Mouse (Mus musculus) MEL (cell line): ENCODE measurements around the gene Parva.

Source experiments
- CTCF ChIP-seq, 3 experiments: IDR thresholded peaks in 2 of 3; conservative IDR thresholded peaks in 1 of 3; 2 replicates each; pipeline ENCODE4 v1.5.1; 2011 to 2012; ENCODE audit warnings: low read length in 3 of 3, low read depth in 2 of 3, mild to moderate bottlenecking in 2 of 3, improper control_type of control experiment in 1 of 3, inconsistent platforms in 1 of 3, mixed read lengths in 1 of 3, moderate library complexity in 1 of 3; ENCODE audit not compliant: control insufficient read depth in 1 of 3, insufficient read depth in 1 of 3, poor library complexity in 1 of 3, severe bottlenecking in 1 of 3
- E2F4 ChIP-seq: IDR thresholded peaks from 2 replicates; pipeline ENCODE4 v1.6.1; 2011; ENCODE audit warnings: low read depth, low read length, improper control_type of control experiment, borderline replicate concordance
- ETS1 ChIP-seq: IDR thresholded peaks from 2 replicates; pipeline ENCODE4 v1.6.1; 2012; ENCODE audit warnings: low read depth, mild to moderate bottlenecking, inconsistent platforms, low read length, improper control_type of control experiment, moderate library complexity
- GABPA ChIP-seq: IDR thresholded peaks from 2 replicates; pipeline ENCODE4 v1.6.1; 2012; ENCODE audit warnings: low read depth, mild to moderate bottlenecking, inconsistent platforms, low read length, improper control_type of control experiment, moderate library complexity
- MYB ChIP-seq: IDR thresholded peaks from 2 replicates; pipeline ENCODE4 v1.6.1; 2011; ENCODE audit warnings: mild to moderate bottlenecking, low read depth, low read length, improper control_type of control experiment
- POLR2A ChIP-seq, 2 experiments: IDR thresholded peaks; 2 replicates each; pipeline ENCODE4 v1.6.1; 2011 to 2012; ENCODE audit warnings: low read length in 2 of 2, mild to moderate bottlenecking in 2 of 2, control low read depth in 1 of 2, improper control_type of control experiment in 1 of 2, low read depth in 1 of 2, moderate library complexity in 1 of 2; ENCODE audit not compliant: control insufficient read depth in 1 of 2, insufficient read depth in 1 of 2, poor library complexity in 1 of 2
- TCF12 ChIP-seq: IDR thresholded peaks from 2 replicates; pipeline ENCODE4 v1.6.1; 2014; ENCODE audit warnings: low read depth, mild to moderate bottlenecking, inconsistent platforms, low read length, improper control_type of control experiment, moderate library complexity
- USF2 ChIP-seq, 2 experiments: IDR thresholded peaks; 2 replicates each; pipeline ENCODE4 v1.6.1; 2011 to 2012; ENCODE audit warnings: improper control_type of control experiment in 2 of 2, low read length in 2 of 2, borderline replicate concordance in 1 of 2, inconsistent platforms in 1 of 2, low read depth in 1 of 2, mild to moderate bottlenecking in 1 of 2; ENCODE audit not compliant: insufficient read depth in 1 of 2
- ZNF384 ChIP-seq: IDR thresholded peaks from 2 replicates; pipeline ENCODE4 v1.6.1; 2012; ENCODE audit warnings: low read depth, mild to moderate bottlenecking, inconsistent platforms, low read length, improper control_type of control experiment

DNA sequence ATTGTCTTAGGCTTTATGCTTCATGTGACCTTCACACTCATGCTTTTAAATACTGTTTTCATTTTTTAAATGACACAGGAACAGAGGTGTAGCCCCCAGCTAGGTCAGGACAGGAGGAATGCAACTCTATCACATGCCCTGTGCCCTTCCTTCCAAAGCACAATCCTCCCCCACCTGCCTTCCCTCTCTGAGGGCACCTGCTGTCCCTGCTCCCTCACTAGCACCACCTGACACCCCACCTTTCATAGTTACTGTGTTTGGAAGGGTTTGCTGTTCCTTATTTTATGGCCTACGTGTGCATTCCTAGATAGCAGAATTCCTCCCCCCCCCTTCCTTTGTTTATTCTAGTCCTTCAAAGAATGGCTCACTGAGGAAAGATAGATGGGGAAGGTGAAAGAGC lies 160.1 kb downstream of the Parva start:
- TF ChIP-seq USF2 (IDR thresholded peaks at IDR 0.05; ENCODE audit: borderline replicate concordance in 1 of 2, insufficient read depth in 1 of 2, low read depth in 1 of 2, low read length in 2 of 2) (no peak), CTCF (IDR thresholded peaks at IDR 0.05 in 2 of 3, conservative IDR thresholded peaks at IDR 0.05 in 1 of 3; ENCODE audit: control insufficient read depth in 1 of 3, insufficient read depth in 1 of 3, low read depth in 2 of 3, low read length in 3 of 3, poor library complexity in 1 of 3, severe bottlenecking in 1 of 3) (no peak), POLR2A (IDR thresholded peaks at IDR 0.05; ENCODE audit: control insufficient read depth in 1 of 2, insufficient read depth in 1 of 2, low read depth in 1 of 2, low read length in 2 of 2, poor library complexity in 1 of 2) (no peak), ETS1 (no peak), ZNF384 (no peak), MYB (no peak), GABPA (no peak), TCF12 (no peak), E2F4 (no peak)
